Mouse (Mus musculus): ENCODE measurements at regions not wholly inside any gene's neighbourhood (a gene's known extent, or its start where the extent isn't known, plus 50 kb on each side); places are given as distances from the start of the nearest gene placed in this dataset.

GRCm38 (mm10) chr15:63526820-63527219 lies 318.2 kb downstream of the Gsdmc2 start:
- TF ChIP-seq POLR2A (IDR thresholded peaks at IDR 0.05; ENCODE audit: low read depth, low read length) (no peak), CTCF (IDR thresholded peaks at IDR 0.05; ENCODE audit: extremely low read depth, insufficient read length, insufficient replicate concordance, low read depth, low read length) (no peak)

Measured in small intestine, adult 2 months (tissue).